Mouse (Mus musculus) adrenal gland, adult 8-10 months (tissue): ENCODE results near the gene Cyp4f18. TPM values are rescaled to one million over a fixed set of nuclear protein-coding genes. Genes with fewer than 3 reads are reported as not detected.

ENCODE experiments used
- total RNA-seq, 4 experiments: library from RNA; stranded (reverse); gene quantifications; 2 replicates each; pipeline ENCODE4 v1.2.4; 2022

Cyp4f18 gene
- total RNA-seq, 4 experiments from 2014 or later, result 5.3 to 12.2 (median 8.6) TPM

Other genes starting within 250 kb of the Cyp4f18 start
- gene Zfp709, start 127.6 kb downstream of the Cyp4f18 start, total RNA-seq, result 10 to 100 TPM in 1 of 4 experiments, 1 to 10 TPM in 3; 6.5 to 10.1 (median 8.1) TPM
- gene Zfp882, start 101.0 kb downstream of the Cyp4f18 start, total RNA-seq, result 1 to 10 TPM; 5.6 to 8.4 (median 7.4) TPM
- gene Zfp617, start 101.0 kb downstream of the Cyp4f18 start, total RNA-seq, result 10 to 100 TPM; 24.9 to 36.5 (median 32.0) TPM
- 10 to 100 TPM; 22.0 to 30.6 (median 27.0) TPM for gene Zfp961, start 58.6 kb downstream of the Cyp4f18 start, total RNA-seq
- not detected for gene Olfr372, start 31.6 kb upstream of the Cyp4f18 start, total RNA-seq
- not detected for gene Olfr373, start 73.6 kb upstream of the Cyp4f18 start, total RNA-seq
- gene Olfr374, start 97.4 kb upstream of the Cyp4f18 start, total RNA-seq, result not detected
- 100 to 1,000 TPM; 133 to 158 (median 140) TPM for gene Tpm4, start 125.3 kb upstream of the Cyp4f18 start, total RNA-seq
- gene Rab8a, start 151.6 kb upstream of the Cyp4f18 start, total RNA-seq, result 10 to 100 TPM; 56.6 to 69.3 (median 61.7) TPM
- gene Hsh2d, start 180.0 kb upstream of the Cyp4f18 start, total RNA-seq, result under 1 TPM in 1 of 4 experiments, not detected in 3; 0.16 TPM
- under 1 TPM in 1 of 4 experiments, not detected in 3; 0.20 TPM for gene Cib3, start 203.2 kb upstream of the Cyp4f18 start, total RNA-seq
- gene Gm11034, start 204.0 kb upstream of the Cyp4f18 start, total RNA-seq, result not detected
- gene Fam32a, start 210.1 kb upstream of the Cyp4f18 start, total RNA-seq, result 10 to 100 TPM; 57.8 to 69.3 (median 65.2) TPM
- 10 to 100 TPM; 51.1 to 67.6 (median 57.4) TPM for gene Ap1m1, start 230.4 kb upstream of the Cyp4f18 start, total RNA-seq